Mouse (Mus musculus) CH12.LX (cell line): Measurements from ENCODE around the gene Rasgrp3.

ENCODE experiments used
- CTCF ChIP-seq, 2 experiments: IDR thresholded peaks in 1 of 2; conservative IDR thresholded peaks in 1 of 2; 2 replicates each; pipeline ENCODE4 v1.5.1; 2011 to 2012; ENCODE audit warnings: low read depth in 2 of 2, low read length in 2 of 2, improper control_type of control experiment in 1 of 2, inconsistent platforms in 1 of 2, mild to moderate bottlenecking in 1 of 2, moderate library complexity in 1 of 2
- MAFK ChIP-seq: IDR thresholded peaks from 2 replicates; pipeline ENCODE4 v1.6.1; 2011; ENCODE audit warnings: low read length, improper control_type of control experiment; ENCODE audit not compliant: insufficient replicate concordance
- MAX ChIP-seq: IDR thresholded peaks from 2 replicates; pipeline ENCODE4 v1.6.1; 2011; ENCODE audit warnings: low read length, improper control_type of control experiment
- POLR2A ChIP-seq: IDR thresholded peaks from 2 replicates; pipeline ENCODE4 v1.6.1; 2011; ENCODE audit warnings: low read depth, mild to moderate bottlenecking, improper control_type of control experiment, low read length
- UBTF ChIP-seq: IDR thresholded peaks from 2 replicates; pipeline ENCODE4 v1.6.1; 2012; ENCODE audit warnings: low read depth, mild to moderate bottlenecking, inconsistent platforms, low read length, improper control_type of control experiment, moderate library complexity
- USF2 ChIP-seq: conservative IDR thresholded peaks from 2 replicates; pipeline ENCODE4 v1.6.1; 2011; ENCODE audit warnings: low read depth, low read length, improper control_type of control experiment
- ZMIZ1 ChIP-seq: IDR thresholded peaks from 2 replicates; pipeline ENCODE4 v1.6.1; 2012; ENCODE audit warnings: low read depth, mild to moderate bottlenecking, inconsistent platforms, low read length, improper control_type of control experiment

GRCm38 (mm10) chr17:75464983-75465634 is 29.4 kb downstream of the Rasgrp3 start:
- TF ChIP-seq USF2 (no peak), CTCF (conservative IDR thresholded peaks at IDR 0.05 in 1 of 2, IDR thresholded peaks at IDR 0.05 in 1 of 2; ENCODE audit: low read depth in 2 of 2, low read length in 2 of 2) (no peak), UBTF (peak; percentile 83; the same call in 1 of the 2 replicates), POLR2A (peak; percentile 59), MAX (peak; percentile 66; the same call in 1 of the 2 replicates), MAFK (peak; percentile 97), ZMIZ1 (peak; percentile 77)
